In the genomic region with DNA sequence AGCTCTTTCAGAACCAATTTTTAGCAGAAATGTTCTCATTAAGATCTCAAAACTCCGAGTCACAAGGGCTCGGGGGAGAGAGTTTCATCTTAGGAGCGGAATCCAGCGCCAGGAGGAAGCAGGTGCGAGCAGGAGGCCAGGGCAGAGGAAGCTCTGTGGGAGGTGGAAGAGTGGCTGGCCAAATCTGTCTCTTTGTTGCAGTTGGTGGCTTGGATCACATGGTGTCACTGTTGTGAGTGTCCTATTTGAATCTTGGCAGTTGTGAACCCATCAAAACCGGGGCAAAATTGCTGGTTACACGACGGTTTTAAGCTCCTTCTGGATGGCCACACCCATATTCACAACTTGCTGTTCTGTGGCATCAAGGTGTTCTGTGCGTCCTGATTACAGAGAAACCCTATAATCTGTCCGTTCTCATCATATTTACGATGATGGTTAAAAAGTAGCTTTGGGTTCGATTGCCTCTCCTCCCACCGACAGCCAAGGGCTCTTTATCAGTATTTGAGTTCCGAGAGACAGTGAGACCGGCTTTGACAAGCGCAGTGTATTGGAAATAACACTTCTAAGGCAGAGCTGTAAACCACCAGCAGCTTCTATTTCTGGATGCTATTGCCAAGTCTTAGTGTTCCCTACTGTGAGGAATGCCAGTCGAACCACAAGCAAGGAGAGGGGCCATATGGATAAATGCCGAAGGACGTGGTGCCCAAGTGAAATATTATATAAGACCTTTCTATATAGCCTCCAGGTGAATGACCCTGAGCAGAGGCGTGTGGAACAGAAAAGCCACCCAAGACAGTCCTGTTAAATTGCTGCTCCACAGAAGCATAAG, we compare ENCODE assay signal across 9 mouse cellular contexts. TPM values are rescaled to one million over a fixed set of nuclear protein-coding genes. Genes with fewer than 3 reads are reported as not detected.
DNase-seq lines count a peak whose midpoint lies in the region; ATAC-seq and TF ChIP-seq lines count a peak whose summit lies in the region.
"Had no signal": no experiment of that assay in that cellular context is flagged by ENCODE, and none has a peak within 500 bp of the region (broad histone marks: within the 10 kb centered on the region; RNA-seq: fewer than 3 reads in every experiment).

No protein-coding gene starts in this region.

- DNase-seq in frontal cortex, postnatal 25 days (ENCODE audit: low spot score in 2 of 2): no peak
- DNase-seq in midbrain, postnatal 0 days (ENCODE audit: low spot score): peak; percentile 72
- peak; percentile 81 to 86 for DNase-seq in cerebellum, postnatal 25 days
- no peak for DNase-seq in liver, embryonic 14.5 days (ENCODE audit: low read depth in 3 of 3, low spot score in 3 of 3)
- DNase-seq in embryo, embryonic 10 days (ENCODE audit: low spot score): no peak

- H3K4me3 ChIP-seq in midbrain, postnatal 0 days (ENCODE audit: low read depth, low read length): no peak overlapping the region
- no peak overlapping the region for H3K4me3 ChIP-seq in midbrain, embryonic 16.5 days (ENCODE audit: low read depth, low read length)
- no peak overlapping the region for H3K4me3 ChIP-seq in liver, embryonic 14.5 days (ENCODE audit: insufficient read depth in 1 of 2, low read depth in 2 of 2, low read length in 2 of 2)
- no peak overlapping the region for H3K4me3 ChIP-seq in hindbrain, embryonic 12.5 days

- no peak overlapping the region for H3K27ac ChIP-seq in midbrain, postnatal 0 days (ENCODE audit: low read depth, low read length)
- H3K27ac ChIP-seq in midbrain, embryonic 16.5 days (ENCODE audit: low read length): no peak overlapping the region
- H3K27ac ChIP-seq in liver, embryonic 14.5 days: no peak overlapping the region
- H3K27ac ChIP-seq in hindbrain, embryonic 12.5 days: no peak overlapping the region
- H3K27ac ChIP-seq: macrophage had no signal

- TF ChIP-seq EP300 in liver, embryonic 14.5 days (IDR thresholded peaks at IDR 0.05; ENCODE audit: low read depth): no peak

- peak; percentile 81 for ATAC-seq in frontal cortex, adult (ENCODE audit: low TSS enrichment)
- ATAC-seq in midbrain, postnatal 0 days (ENCODE audit: low FRiP score): no peak
- no peak for ATAC-seq in midbrain, embryonic 16.5 days
- no peak for ATAC-seq in liver, embryonic 14.5 days (ENCODE audit: insufficient read depth)
- ATAC-seq in hindbrain, embryonic 12.5 days (ENCODE audit: low FRiP score): no peak

- H3K4me2 ChIP-seq in midbrain, postnatal 0 days (ENCODE audit: low read depth, low read length, poor library complexity, severe bottlenecking): no peak overlapping the region
- no peak overlapping the region for H3K4me2 ChIP-seq in midbrain, embryonic 16.5 days (ENCODE audit: low read length)
- H3K4me2 ChIP-seq in liver, embryonic 14.5 days (ENCODE audit: low read depth): peak overlapping the region; percentile 29
- no peak overlapping the region for H3K4me2 ChIP-seq in hindbrain, embryonic 12.5 days (replicated peaks)

- 60% methylated on average over 20 of the region's 20 CpGs for WGBS in midbrain, postnatal 0 days
- WGBS in midbrain, embryonic 16.5 days: 60% methylated on average over 20 of the region's 20 CpGs
- WGBS in liver, embryonic 14.5 days (ENCODE audit: insufficient replicate concordance): 21% methylated on average over 20 of the region's 20 CpGs
- WGBS in hindbrain, embryonic 12.5 days: 67% methylated on average over 20 of the region's 20 CpGs

- H3K4me1 ChIP-seq in midbrain, postnatal 0 days (ENCODE audit: insufficient read depth, low read length): peaks cover 3% of the 10 kb centered on the region; the same call in 1 of the 2 replicates
- peaks cover 9% of the 10 kb centered on the region for H3K4me1 ChIP-seq in midbrain, embryonic 16.5 days (ENCODE audit: control insufficient read depth, insufficient read depth, low read length)
- H3K4me1 ChIP-seq in liver, embryonic 14.5 days (replicated peaks; ENCODE audit: control insufficient read depth in 2 of 2, insufficient read depth in 2 of 2, low read length in 1 of 2): peaks cover 3 to 7% of the 10 kb centered on the region in 2 experiments; a peak in 2 of 4 replicates
- H3K4me1 ChIP-seq in hindbrain, embryonic 12.5 days: no peaks in the 10 kb centered on the region; the same call in 1 of the 2 replicates

- peak; percentile 50 for TF ChIP-seq CTCF in midbrain, postnatal 0 days (IDR thresholded peaks at IDR 0.05)
- TF ChIP-seq CTCF in liver, embryonic 14.5 days (IDR thresholded peaks at IDR 0.05; ENCODE audit: low read depth): peak; percentile 27

- no peaks in the 10 kb centered on the region for H3K9me3 ChIP-seq in midbrain, postnatal 0 days (ENCODE audit: low read length)
- H3K9me3 ChIP-seq in midbrain, embryonic 16.5 days (replicated peaks; ENCODE audit: control insufficient read depth, low read length, poor library complexity, severe bottlenecking): no peaks in the 10 kb centered on the region
- no peaks in the 10 kb centered on the region for H3K9me3 ChIP-seq in liver, embryonic 14.5 days (ENCODE audit: control insufficient read depth, low read length)
- H3K9me3 ChIP-seq in hindbrain, embryonic 12.5 days (replicated peaks): no peaks in the 10 kb centered on the region

- H3K27me3 ChIP-seq in midbrain, postnatal 0 days (ENCODE audit: insufficient read depth, low read length): no peaks in the 10 kb centered on the region
- no peaks in the 10 kb centered on the region for H3K27me3 ChIP-seq in midbrain, embryonic 16.5 days (ENCODE audit: control insufficient read depth, insufficient read depth, low read depth, low read length)
- H3K27me3 ChIP-seq in liver, embryonic 14.5 days (ENCODE audit: control insufficient read depth, insufficient read depth, low read length): no peaks in the 10 kb centered on the region
- H3K27me3 ChIP-seq in hindbrain, embryonic 12.5 days: no peaks in the 10 kb centered on the region

- H3K36me3 ChIP-seq in midbrain, postnatal 0 days (ENCODE audit: insufficient read depth, low read length): no peaks in the 10 kb centered on the region
- no peaks in the 10 kb centered on the region for H3K36me3 ChIP-seq in midbrain, embryonic 16.5 days (ENCODE audit: control insufficient read depth, insufficient read depth, low read length)
- no peaks in the 10 kb centered on the region for H3K36me3 ChIP-seq in liver, embryonic 14.5 days (replicated peaks; ENCODE audit: control insufficient read depth, insufficient read depth, low read depth)
- H3K36me3 ChIP-seq in hindbrain, embryonic 12.5 days: no peaks in the 10 kb centered on the region

- no peak overlapping the region for H3K9ac ChIP-seq in midbrain, postnatal 0 days (replicated peaks; ENCODE audit: low read length, poor library complexity, severe bottlenecking)
- H3K9ac ChIP-seq in midbrain, embryonic 16.5 days (ENCODE audit: low read depth, low read length): no peak overlapping the region
- H3K9ac ChIP-seq in liver, embryonic 14.5 days (replicated peaks): no peak overlapping the region
- no peak overlapping the region for H3K9ac ChIP-seq in hindbrain, embryonic 12.5 days

RNA-seq across cellular contexts. Expression of a gene that starts 47.4 kb away (rescaled TPM):
- 61.7 and 66.9 TPM in 2 replicates for total RNA-seq in midbrain, postnatal 0 days (2014; rRNA removed)
- 17.3 and 17.4 TPM in 2 replicates for polyA plus RNA-seq in midbrain, postnatal 0 days (2015; fragmentation: Nextera tagmentation; extraction: Ambion mirVana)
- polyA plus RNA-seq in midbrain, embryonic 16.5 days (2015; fragmentation: Nextera tagmentation; extraction: Ambion mirVana): 18.4 and 21.7 TPM in 2 replicates
- polyA plus RNA-seq in liver, embryonic 14.5 days (2012; rRNA removed): 20.5 and 27.5 TPM in 2 replicates
- polyA plus RNA-seq in liver, embryonic 14.5 days (2014; fragmentation: Nextera tagmentation; extraction: Ambion mirVana): 26.2 and 26.8 TPM in 2 replicates
- polyA plus RNA-seq in hindbrain, embryonic 12.5 days (2016; fragmentation: Nextera tagmentation; extraction: Ambion mirVana): 14.3 and 17.2 TPM in 2 replicates

Comparison
In these comparisons a context has a peak if more than half of its experiments do, and no peak if none do; other contexts are left out.
1. DNase-seq: peak in midbrain, postnatal 0 days (single experiment) and cerebellum, postnatal 25 days (2 of 2); none in frontal cortex, postnatal 25 days (0 of 2), liver, embryonic 14.5 days (0 of 3) and embryo, embryonic 10 days (single experiment).